Mouse (Mus musculus) intestine, embryonic 16.5 days (tissue): ENCODE data around the gene Rnf43. TPM values are rescaled to one million over a fixed set of nuclear protein-coding genes. Genes with fewer than 3 reads are reported as not detected.
A peak's percentile ranks its signal among the peaks of the same experiment; 100 is the strongest.

Source experiments
- ATAC-seq: fragments of 200-750 bp; cut with Nextera tagmentation; 2 replicates; pipeline ENCODE4 v1.8.0; 2017; ENCODE audit warnings: moderate TSS enrichment, moderate library complexity
- H3K27ac ChIP-seq: fragments of 300-500 bp; sonication (generic); 2 replicates; pipeline ENCODE4 v1.5.1; 2014; ENCODE audit warnings: mild to moderate bottlenecking, low read length
- H3K27me3 ChIP-seq: fragments of 300-500 bp; sonication (generic); replicated peaks from 2 replicates; pipeline ENCODE4 v1.6.1; 2014; ENCODE audit warnings: low read length, control low read depth, mixed read lengths; ENCODE audit not compliant: control insufficient read depth, insufficient read depth
- H3K36me3 ChIP-seq: fragments of 300-500 bp; sonication (generic); 2 replicates; pipeline ENCODE4 v1.6.1; 2014; ENCODE audit warnings: low read length, control low read depth; ENCODE audit not compliant: control insufficient read depth, insufficient read depth
- H3K4me1 ChIP-seq: fragments of 300-500 bp; sonication (generic); 2 replicates; pipeline ENCODE4 v1.6.1; 2014; ENCODE audit warnings: low read length, control low read depth, mixed read lengths; ENCODE audit not compliant: control insufficient read depth, insufficient read depth
- H3K4me2 ChIP-seq: fragments of 300-500 bp; sonication (generic); 2 replicates; pipeline ENCODE4 v1.6.1; 2014; ENCODE audit warnings: low read depth, low read length, control low read depth
- H3K4me3 ChIP-seq: fragments of 300-500 bp; sonication (generic); 2 replicates; pipeline ENCODE4 v1.5.1; 2014; ENCODE audit warnings: mild to moderate bottlenecking, low read length
- H3K9ac ChIP-seq: fragments of 300-500 bp; sonication (generic); 2 replicates; pipeline ENCODE4 v1.6.1; 2014; ENCODE audit warnings: low read depth, low read length
- H3K9me3 ChIP-seq: fragments of 300-500 bp; sonication (generic); 2 replicates; pipeline ENCODE4 v1.6.1; 2016; ENCODE audit warnings: low read length, control low read depth; ENCODE audit not compliant: control insufficient read depth
- WGBS: fragments of 180-500 bp; shearing (Covaris S2); extraction: QIAGEN DNeasy Blood & Tissue Kit; methylation state at CpG from one replicate; pipeline ENCODE4 v1.1.7; 2014; 5-methylcytosine and 5-hydroxymethylcytosine counted together
- polyA plus RNA-seq: library from polyadenylated mRNA; unstranded; fragments of >200 nt; fragmentation: Nextera tagmentation; extraction: Ambion mirVana; gene quantifications from 2 replicates; pipeline ENCODE4 v1.2.1, GENCODE M21; 2015

Rnf43 gene
- polyA plus RNA-seq, 1 experiment from 2014 or later, result 11.2 TPM

- no peak overlapping the region for H3K9ac ChIP-seq
- no peak overlapping the region for H3K4me3 ChIP-seq
- no peaks in the 10 kb centered on the region for H3K9me3 ChIP-seq
- no peaks in the 10 kb centered on the region for H3K4me1 ChIP-seq
- peaks cover 37% of the 10 kb centered on the region for H3K27me3 ChIP-seq
- ATAC-seq, result no peak
- 78% methylated on average over 7 of the region's 7 CpGs for WGBS
- no peak overlapping the region for H3K27ac ChIP-seq
- H3K4me2 ChIP-seq, result no peak overlapping the region
- H3K36me3 ChIP-seq, result no peaks in the 10 kb centered on the region
These were observed 95.8 kb downstream of the Rnf43 start for GRCm38 (mm10) chr11:87758161-87758911.

- 77% methylated on average over 4 of the region's 4 CpGs for WGBS
- H3K9me3 ChIP-seq, result no peaks in the 10 kb centered on the region
- no peak for ATAC-seq
- no peak overlapping the region for H3K4me3 ChIP-seq
- peaks cover 45% of the 10 kb centered on the region for H3K27me3 ChIP-seq
- H3K4me2 ChIP-seq, result no peak overlapping the region
- no peak overlapping the region for H3K9ac ChIP-seq
- H3K36me3 ChIP-seq, result no peaks in the 10 kb centered on the region
- peaks cover 6% of the 10 kb centered on the region; the same call in 1 of the 2 replicates for H3K4me1 ChIP-seq
- no peak overlapping the region for H3K27ac ChIP-seq
These were observed 96.6 kb downstream of the Rnf43 start for GRCm38 (mm10) chr11:87758957-87759608.

GRCm38 (mm10) chr11:87759609-87760005 lies 97.1 kb downstream of the Rnf43 start:
- H3K4me2 ChIP-seq, result no peak overlapping the region
- WGBS, result 4% methylated on average over 3 of the region's 3 CpGs
- H3K27ac ChIP-seq, result no peak overlapping the region
- H3K9ac ChIP-seq, result no peak overlapping the region
- H3K4me3 ChIP-seq, result no peak overlapping the region
- no peaks in the 10 kb centered on the region for H3K9me3 ChIP-seq
- H3K27me3 ChIP-seq, result peaks cover 50% of the 10 kb centered on the region
- no peak for ATAC-seq
- H3K4me1 ChIP-seq, result peaks cover 10% of the 10 kb centered on the region
- no peaks in the 10 kb centered on the region for H3K36me3 ChIP-seq

- H3K27ac ChIP-seq, result no peak within 1 kb of the TSS
- no peak for ATAC-seq
- H3K4me3 ChIP-seq, result no peak within 1 kb of the TSS
- WGBS, result 8% methylated on average over 23 of the region's 23 CpGs
- H3K9ac ChIP-seq, result peak within 1 kb of the TSS; percentile 15; the same call in 1 of the 2 replicates
- no peak within 1 kb of the TSS for H3K4me2 ChIP-seq
- H3K36me3 ChIP-seq, result no peaks in the 10 kb centered on the region
- H3K9me3 ChIP-seq, result no peaks in the 10 kb centered on the region
- H3K27me3 ChIP-seq, result peaks cover 56% of the 10 kb centered on the region
- peaks cover 11% of the 10 kb centered on the region for H3K4me1 ChIP-seq
These were observed 98.0 kb downstream of the Rnf43 start, which contains the start of gene Tspoap1 for GRCm38 (mm10) chr11:87760301-87761081. TSS of gene Tspoap1 (plus strand) at chr11:87760541.

GRCm38 (mm10) chr11:87761181-87761721 lies 98.7 kb downstream of the Rnf43 start:
- peaks cover 56% of the 10 kb centered on the region for H3K27me3 ChIP-seq
- no peak for ATAC-seq

GRCm38 (mm10) chr11:87761806-87762701 lies 99.5 kb downstream of the Rnf43 start:
- Histone ChIP-seq H3K4me3 (no peak overlapping the region), H3K4me2 (no peak overlapping the region), H3K36me3 (no peaks in the 10 kb centered on the region), H3K27ac (no peak overlapping the region), H3K9ac (no peak overlapping the region), H3K9me3 (no peaks in the 10 kb centered on the region), H3K4me1 (peaks cover 11% of the 10 kb centered on the region), H3K27me3 (peaks cover 56% of the 10 kb centered on the region)
- no peak for ATAC-seq
- 77% methylated on average over 14 of the region's 14 CpGs for WGBS

More at GRCm38 (mm10) chr11:87761181-87761721, 98.7 kb downstream of the Rnf43 start:
- 63% methylated on average over 11 of the region's 11 CpGs for WGBS
- Histone ChIP-seq H3K27ac (no peak overlapping the region), H3K4me3 (no peak overlapping the region), H3K36me3 (no peaks in the 10 kb centered on the region), H3K4me2 (no peak overlapping the region), H3K4me1 (peaks cover 11% of the 10 kb centered on the region), H3K9ac (no peak overlapping the region), H3K9me3 (no peaks in the 10 kb centered on the region)

GRCm38 (mm10) chr11:87762702-87763385 lies 100.3 kb downstream of the Rnf43 start:
- Histone ChIP-seq H3K4me1 (peaks cover 11% of the 10 kb centered on the region), H3K4me2 (no peak overlapping the region), H3K9ac (no peak overlapping the region), H3K27ac (no peak overlapping the region), H3K9me3 (no peaks in the 10 kb centered on the region), H3K4me3 (no peak overlapping the region), H3K27me3 (peaks cover 56% of the 10 kb centered on the region), H3K36me3 (no peaks in the 10 kb centered on the region)
- no peak for ATAC-seq
- WGBS, result 49% methylated on average over 12 of the region's 12 CpGs

- Histone ChIP-seq H3K4me2 (peak overlapping the region; percentile 92), H3K27ac (no peak overlapping the region), H3K9me3 (no peaks in the 10 kb centered on the region), H3K4me1 (peaks cover 11% of the 10 kb centered on the region), H3K27me3 (peaks cover 56% of the 10 kb centered on the region), H3K9ac (peak overlapping the region; percentile 69), H3K4me3 (peak overlapping the region; percentile 60), H3K36me3 (no peaks in the 10 kb centered on the region)
- ATAC-seq, result peak; percentile 64
- 2% methylated on average over 17 of the region's 17 CpGs for WGBS
These were observed 101.0 kb downstream of the Rnf43 start for GRCm38 (mm10) chr11:87763511-87763987.
